Mouse (Mus musculus): ENCODE measurements around the gene Rnf166.

Gene Rnf166

DNA sequence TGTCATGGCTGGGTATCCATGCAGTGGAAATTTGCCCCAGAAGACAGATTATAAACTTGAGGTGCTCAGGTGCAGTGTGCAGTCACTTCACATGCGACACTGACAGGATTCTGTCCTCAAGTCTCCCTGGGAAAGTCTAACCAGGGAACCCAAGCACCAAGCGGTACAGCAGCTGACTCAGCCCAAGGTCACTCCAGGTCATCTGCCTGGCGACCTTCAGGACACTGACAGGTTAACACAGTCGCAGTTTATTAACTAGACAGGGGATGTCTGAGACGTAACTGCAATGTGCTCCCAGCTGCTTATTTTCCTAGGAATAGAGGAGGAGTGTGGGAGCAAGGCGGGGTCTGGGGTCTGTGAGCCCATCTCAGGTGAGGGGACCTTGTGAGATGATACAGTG lies 6.5 kb downstream of the Rnf166 start:
- DNase-seq = no peak

DNA sequence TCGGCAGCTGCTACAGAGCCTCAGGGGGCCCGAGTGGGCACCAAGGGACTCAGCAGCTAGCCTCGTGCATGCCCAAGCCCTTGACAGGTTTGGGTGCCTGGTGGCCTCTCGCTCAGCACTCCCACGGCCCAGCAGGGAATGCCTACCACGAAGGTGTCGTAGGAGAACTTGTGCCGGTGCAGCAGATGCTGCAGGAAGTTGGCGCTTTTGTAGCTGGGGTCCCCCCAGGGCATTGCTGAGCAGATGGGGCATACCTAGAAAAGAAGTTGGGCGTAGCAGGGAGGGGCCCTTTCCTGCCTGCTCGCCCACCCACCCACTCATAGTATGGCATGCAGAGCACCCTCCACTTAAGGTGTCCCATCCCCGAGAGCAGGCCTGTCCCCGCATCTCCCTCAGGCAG lies 8.0 kb downstream of the Rnf166 start:
- DNase-seq = no peak

DNA sequence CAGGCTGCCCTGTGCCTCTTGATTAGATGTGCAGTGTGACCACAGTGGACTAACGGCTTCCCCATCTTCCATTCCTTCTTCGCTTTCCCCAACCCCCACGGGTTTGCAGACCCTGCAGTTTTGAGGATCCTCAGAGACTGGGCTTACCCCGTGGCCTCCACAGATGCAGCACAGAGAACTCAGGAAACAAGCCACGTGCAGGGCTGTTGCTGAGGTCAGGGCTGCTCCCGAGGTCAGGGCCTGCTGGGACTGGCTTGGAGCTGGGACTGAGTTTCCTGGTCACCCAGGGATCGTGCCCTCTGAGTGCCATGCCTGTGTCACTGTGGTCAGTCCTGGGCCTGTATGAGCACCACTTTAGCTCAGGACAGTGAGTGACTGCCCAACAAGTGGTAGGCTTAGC lies 10.9 kb downstream of the Rnf166 start:
- DNase-seq = no peak

DNA sequence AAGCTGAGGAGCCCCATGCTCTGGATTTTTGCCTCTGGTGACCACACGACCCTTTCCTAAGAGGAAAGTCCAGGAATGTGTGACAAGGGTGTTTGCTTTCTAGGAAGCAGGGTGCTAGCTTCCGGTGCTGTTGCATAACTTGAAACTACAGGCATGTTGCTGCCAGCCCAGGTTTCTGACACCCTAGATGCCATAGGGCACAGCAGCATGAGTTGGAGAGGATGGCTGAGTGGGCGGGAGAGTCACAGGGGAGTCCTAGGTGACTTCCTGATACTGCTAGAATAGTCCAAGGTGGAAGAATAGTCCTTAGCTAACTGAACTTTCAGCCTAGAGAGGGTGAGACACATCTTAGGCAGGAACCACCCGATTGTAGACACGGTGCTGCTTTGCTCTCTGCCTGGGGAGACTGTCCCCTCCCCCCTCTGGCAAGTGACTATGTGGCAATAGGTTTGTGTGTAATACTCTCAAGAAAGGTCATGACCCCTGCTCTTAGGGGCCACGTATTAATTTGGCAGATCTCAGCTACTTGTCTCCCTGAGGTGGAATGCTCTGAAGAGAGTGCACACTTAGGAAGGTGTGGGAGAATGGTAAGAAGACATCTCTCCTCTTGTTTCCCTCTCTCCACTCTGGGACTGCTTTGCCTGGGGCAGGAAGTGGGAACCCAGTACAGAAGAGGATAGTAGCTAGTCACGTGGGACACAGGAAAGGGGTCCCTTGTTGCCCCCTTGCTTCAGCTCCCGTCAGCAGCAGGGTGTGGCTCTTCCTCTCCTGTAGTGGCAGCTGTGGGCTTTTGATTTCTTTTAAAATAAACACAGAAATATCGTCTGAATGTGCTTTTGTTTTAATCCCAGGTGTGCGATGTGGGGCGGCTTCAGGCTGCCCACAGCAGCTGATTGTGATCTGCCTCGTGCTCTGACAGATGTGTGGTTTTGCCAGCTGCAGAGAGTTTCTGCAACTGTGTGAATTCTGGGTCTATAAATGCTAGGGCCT lies 11.9 kb downstream of the Rnf166 start:
- no peak for DNase-seq

DNA sequence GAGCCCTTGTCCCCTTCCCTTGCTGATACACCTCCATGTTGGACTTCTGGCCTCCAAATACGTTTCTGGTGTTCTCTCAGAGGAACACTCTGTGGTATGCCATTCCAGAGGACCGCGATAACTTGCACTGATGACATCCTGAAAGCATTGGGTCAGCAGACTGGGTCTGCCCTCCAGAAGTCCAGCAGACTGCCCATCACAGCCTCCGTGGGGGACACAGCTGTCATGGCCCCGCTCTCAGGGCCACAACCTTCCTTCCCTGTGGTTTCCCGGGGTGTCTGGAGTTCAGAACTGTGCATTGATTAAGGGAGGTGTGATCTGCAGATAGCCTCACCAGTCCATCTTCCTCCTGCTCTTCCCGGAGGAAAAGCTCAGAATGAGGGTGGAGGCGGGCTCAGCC lies 13.4 kb downstream of the Rnf166 start:
- DNase-seq = no peak

DNA sequence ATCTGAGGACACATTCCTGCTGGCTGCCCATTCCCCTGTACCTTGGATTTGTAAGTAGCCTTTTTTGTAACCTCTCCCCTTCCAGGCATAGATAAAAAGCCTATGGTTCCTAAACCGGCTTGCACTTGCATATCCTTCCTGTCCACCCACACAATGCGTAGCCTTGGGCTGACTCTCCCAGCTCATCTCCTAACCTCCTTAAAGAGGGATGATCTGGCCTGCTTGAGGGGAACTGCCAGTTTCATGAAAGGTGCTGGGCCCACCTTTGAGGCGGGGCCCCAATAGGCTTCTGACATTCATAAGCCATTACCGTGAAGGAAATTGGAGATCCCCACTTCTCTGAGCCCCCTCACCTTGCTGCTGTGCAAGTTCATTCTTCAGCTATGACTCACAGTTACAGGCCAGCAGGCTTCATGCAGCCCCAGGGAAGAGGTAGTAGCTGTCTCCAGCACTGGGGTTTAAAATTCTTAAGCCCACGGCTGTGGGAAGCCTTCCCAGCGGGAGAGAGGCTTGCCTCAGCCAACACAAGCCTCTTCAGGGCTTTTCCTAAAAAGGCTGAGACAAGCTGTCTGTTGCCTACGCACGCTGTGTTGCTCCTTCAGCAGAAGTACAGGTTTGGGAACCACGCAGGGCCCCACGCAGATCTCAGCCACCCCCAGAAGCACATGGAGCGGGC lies 14.3 kb downstream of the Rnf166 start:
- no peak for DNase-seq

DNA sequence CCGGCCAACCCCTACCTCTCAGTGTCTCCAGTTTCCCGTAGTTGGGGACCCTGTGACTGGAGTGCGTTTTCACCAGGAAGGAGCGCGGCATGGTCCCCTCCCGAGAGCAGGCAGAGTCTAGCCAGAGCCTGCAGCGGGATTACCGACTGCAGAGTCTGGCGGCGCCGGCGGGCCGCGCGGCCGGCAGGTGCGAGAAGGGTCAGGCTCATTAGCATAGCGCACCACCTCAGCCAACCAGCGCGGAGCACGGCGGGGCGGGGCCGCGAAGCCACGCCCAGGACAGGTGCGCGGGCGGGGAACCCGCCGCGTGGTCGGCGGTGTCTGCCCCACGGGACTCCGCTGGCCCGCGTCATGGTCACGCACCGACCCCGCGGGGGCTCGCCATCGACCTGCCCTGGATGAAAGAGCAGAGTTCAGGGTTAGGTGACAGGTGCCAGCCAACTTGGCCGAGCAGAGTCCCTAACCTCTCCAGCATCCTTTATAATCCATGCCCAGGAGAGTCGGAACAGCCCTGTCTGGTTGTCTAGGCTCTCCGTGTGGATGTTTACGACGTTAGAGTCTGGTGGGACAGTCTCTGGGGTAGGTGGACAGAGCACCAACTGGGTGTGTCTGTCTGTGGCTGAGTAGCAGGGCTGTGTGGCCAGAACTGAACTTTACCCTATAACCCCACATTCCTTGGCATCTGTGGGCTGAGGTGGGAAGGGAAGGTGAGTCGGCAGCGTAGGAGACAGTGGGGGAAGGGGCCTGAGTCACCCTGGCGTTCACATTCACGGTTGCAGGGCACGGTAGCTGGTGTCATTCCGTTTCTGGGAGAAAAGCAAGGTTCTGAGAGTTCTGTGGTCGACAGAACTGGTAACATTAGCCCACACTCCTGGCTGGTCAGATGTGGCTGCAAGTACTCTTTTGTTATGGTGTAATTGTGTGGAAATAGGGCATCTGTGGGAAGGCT lies 15.1 kb downstream of the Rnf166 start, which contains the start of gene Snai3:
Gene Snai3 (minus strand): TSS at position 210 of the 949 bp plus-strand sequence.
- DNase-seq = peak; percentile 74 to 76

DNA sequence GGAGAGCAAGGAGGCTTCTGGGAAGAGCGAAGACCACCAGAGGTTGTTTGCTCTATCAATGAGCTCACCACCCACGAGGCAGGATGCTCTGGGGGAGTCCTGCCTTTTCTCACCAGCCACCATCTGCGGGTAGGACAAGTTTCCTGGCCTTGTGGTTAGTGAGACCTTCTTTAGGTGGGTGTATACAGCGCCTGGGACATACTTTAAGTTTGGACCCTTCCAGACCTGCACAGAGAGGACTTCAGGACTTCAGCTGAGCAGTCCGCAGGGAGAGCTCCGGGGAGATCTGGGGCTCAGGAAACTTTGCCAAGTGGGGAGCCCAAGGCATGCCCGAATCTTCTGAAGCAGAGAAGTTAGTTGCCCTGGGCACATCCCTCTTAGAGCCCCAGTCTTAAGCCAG lies 15.9 kb downstream of the Rnf166 start:
- DNase-seq = no peak

DNA sequence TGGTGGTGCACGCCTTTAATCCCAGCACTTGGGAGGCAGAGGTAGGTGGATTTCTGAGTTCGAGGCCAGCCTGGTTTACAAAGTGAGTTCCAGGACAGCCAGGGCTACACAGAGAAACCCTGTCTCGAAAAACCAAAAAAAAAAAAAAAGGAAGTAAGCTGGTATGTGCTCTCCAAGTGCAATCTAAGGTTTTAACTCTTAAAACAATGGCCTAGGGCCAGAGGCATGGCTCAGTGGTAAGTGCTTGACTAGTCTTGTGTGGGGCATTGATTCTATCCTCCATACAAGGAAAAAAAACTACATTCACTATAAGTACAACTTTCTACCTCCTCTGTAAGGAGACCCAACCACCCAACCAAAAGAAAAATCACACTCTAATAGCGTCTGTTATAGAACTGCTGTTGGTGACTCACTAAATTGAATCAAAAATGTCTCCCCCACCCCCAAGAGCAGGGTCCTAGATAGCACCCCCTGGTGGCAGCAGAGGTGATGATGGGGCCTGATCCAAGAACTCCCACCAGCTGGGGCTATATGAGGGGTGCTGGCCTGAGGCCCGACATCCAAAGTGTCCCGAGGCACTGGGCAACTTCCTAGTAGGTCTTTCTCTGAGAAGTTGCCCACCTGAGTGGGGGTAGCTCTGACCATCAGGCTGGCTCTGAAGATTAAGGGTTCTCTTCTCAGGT lies 16.5 kb downstream of the Rnf166 start:
- DNase-seq = no peak

DNA sequence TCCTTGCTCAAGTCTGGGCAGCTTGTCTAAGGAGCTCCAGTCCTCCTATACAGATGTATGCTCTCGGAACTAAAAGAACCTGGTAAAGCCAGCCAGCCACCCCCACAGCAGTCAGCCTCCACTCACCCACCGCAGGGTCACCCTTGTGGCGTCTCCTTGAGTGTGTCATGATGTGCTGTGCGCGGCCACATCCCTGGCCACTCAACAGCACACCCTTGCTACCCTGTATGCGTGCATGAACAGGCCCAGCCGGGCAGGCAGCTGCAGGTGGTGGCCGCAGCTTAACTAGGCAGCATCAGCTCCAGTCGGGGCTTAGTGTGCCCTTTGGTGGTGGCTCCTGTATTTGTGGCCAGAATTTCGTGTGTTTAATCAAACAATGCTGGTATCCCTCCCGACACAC lies 18.7 kb downstream of the Rnf166 start:
- DNase-seq = no peak

DNA sequence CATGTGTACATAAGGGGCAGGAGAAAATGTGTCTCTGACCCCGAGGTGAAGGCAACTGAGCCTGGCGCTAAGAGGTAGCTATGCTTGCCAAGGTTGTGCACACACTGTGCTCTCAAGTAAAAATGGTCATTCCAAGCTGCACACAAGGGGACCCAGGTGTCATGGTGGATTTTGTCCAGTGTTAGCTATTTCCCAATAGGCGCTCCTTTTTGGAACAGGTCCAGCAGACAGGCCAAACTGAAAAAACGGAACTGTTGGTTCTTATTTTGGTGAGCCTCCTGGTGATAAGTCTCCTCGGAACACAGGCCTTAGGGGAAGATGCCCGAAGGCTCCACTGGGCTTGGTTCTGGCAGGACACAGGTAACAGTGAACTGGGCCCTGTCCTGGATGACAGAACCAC lies 21.5 kb downstream of the Rnf166 start:
- DNase-seq = no peak

DNA sequence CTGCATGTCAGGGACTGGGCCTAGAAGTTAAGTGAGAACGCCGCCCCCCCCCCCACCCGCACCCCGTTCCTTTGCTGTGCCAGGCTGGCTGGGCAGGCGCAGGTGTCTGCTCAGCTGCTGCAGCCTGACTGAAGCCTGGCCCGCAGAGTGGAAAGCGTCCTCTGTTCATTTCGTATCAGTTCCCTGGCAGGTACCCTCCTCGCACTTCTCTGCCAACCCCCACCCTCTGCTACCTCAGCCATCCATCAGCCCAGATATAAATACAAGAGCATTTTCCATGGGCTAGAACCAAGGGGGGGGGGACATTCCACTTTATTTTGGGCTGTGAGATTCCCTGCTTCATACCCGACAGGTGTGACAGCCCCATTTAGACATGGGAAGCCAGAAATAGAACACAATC lies 23.7 kb downstream of the Rnf166 start:
- DNase-seq = no peak

DNA sequence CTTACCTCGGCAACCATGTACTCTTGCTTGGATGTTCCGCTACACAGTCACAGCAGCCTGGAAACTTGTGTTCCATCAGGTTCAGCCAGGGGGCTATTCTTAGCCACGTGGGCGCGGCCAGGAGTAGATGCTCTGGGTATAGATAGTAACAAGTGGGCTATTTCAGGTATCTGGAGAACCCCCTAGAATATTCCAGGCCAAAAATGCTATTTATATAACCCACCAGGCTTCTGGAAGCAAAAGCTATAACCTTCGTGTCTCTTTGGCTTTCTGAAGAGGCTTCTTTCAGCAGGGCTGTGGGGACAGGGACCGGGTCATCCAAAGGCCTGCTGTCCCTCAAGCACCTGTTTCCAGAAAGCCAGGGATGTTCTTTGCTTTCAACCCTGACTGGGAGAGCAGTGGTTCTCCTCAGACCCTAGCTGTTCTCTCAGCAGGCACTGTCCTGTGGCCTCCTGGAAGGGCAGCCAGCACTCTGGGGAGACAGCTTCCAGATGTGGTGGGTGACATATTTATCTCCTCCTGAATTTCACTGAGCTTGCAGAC lies 24.6 kb downstream of the Rnf166 start:
- DNase-seq = no peak

DNA sequence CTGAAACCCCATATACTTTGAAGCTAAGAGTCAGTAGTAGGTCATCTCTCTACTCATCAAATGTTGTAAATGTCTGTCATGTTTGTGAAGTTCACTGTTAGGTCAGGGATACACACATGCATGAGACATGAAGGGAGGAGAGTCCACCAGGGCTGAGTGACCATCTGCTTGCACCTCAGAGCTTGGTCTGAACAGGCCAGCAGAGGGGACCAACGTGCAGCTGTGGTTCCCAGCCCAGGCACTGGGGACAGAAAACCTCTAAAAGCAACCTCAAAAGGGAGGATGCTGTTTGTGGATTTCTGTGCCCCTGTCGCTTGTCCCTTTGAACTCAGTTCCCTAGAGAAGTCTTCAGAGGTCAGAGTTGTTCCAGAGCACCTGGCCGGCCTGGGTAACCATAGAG lies 30.7 kb downstream of the Rnf166 start:
- no peak for DNase-seq

DNA sequence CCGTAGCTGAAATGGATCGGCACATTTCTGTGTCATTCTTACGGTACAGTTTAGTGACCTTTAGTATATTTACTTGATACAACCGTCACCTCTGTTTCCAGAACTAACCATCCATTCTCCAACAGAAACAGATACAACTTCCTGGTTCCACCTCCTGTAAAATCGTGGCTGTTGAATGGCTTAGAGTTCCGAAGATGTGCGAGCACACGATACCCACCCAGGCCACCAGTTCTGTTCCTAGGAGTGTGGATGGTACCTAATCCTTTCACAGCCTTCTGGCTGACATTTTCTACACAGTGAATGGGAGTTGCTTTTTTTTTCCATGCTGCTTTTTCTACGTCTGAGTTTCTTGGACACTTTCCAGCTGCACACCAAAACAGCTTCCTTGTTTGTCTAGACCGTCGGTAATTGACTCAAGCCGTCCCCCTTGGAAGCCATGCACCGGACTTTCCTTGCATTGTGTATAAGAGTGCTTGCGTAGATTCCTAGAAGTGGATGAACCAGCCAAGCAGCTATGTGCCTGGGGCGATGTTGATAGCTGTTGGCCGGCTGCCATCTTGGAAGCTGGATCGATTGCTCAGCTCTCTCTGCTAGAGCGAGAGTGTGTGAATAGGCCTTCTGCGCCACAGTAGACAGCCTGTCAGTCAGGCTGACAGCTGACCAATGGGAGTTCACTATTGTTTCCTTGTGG lies 31.7 kb downstream of the Rnf166 start:
- DNase-seq = peak; percentile 74 to 77

DNA sequence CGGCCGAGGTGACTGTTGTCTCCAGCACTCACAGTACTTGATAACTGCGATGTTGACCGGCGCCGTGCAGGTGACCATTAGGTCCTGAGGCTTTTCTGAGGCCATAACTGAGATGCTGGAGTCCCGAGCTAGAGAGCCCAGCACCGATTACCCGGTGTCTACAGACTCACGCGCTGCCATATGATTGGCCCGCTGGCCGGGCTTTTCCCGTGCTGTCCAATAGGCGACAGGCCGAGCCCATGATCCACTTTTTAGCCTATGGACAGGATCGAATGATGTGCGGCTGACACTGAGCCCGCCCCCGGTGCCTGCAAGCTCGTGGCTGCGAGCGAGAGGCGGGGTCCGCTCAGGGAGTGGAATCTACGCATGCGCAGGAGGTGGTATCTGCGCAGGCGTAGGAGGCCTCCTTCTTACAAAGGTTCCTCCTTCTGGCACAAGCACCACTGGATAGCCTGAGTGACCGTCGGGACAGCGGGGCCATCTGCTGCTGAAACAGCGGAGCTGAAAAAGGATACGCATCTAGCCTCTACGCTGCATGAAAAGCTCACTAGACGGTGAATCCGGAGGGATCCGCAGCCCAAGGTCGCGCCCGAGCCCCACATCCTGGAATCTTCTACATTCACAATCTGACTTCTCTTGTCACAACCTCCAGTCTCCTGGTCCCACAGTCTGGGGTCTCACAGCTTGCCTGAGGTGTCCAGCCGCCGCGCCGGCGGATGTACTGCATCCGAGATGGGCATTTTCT lies 32.4 kb downstream of the Rnf166 start, which contains the start of gene Mvd:
Gene Mvd (minus strand): TSS at position 161 of the 745 bp plus-strand sequence.
- peak; percentile 99 to 100 for DNase-seq

DNA sequence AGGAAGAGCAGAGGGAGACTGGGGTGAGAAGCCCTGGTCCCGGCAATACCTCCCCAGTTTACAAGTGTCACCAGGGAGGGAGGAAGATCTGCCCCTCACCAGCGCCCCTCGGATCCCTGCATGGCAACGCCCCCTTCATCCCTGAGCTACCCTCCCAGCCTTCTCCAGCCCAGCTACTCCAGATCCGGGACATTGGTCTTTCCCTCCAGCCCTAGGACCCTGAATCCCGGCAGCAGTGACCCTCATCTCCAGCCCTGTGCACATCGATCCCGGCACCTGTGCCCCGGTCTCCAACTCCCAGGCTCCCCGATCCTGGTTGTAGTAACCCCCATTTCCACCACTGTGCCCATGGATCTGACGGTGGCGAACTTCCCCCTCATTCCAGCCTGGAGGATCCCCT lies 33.1 kb downstream of the Rnf166 start:
- DNase-seq = no peak

DNA sequence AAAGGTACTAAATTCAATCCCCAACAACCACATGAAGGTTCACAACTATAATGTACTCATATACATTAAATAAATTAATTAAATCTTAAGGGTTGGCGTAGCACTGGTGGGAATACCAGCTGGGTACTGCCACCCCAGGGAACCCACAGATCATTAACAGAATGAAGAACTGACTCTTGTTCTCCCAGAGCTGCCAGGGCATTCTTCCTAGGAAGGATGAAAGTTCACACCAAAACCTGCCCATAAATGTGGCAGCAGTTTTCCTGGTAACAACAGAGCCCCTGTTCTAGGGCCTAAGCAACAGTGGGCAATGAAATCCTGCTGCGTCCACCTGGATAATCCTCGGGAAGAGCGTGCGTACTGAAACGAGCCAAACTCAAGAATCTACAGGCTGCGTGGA lies 33.5 kb downstream of the Rnf166 start:
- no peak for DNase-seq

DNA sequence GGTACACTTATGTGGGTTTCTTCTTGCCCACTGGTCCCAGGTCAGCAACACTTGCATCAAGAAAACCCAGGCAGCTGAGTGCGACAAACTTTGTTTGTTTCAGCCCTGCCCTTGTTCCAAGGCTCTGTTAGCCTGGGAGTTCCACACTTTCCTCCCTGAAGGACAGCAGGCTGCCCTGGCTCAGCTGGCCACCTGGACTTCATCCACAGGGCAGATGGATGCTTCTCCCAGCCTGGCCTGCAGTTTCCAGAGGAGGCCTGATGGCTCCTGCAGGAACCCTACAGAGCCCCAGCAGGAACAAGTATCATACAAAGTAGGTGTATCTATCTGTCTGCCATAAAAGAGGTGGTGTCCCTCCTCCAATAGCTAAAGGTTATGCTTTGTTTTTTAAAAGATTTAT lies 34.5 kb downstream of the Rnf166 start:
- peak in 1 of 2 experiments; percentile 45 for DNase-seq

DNA sequence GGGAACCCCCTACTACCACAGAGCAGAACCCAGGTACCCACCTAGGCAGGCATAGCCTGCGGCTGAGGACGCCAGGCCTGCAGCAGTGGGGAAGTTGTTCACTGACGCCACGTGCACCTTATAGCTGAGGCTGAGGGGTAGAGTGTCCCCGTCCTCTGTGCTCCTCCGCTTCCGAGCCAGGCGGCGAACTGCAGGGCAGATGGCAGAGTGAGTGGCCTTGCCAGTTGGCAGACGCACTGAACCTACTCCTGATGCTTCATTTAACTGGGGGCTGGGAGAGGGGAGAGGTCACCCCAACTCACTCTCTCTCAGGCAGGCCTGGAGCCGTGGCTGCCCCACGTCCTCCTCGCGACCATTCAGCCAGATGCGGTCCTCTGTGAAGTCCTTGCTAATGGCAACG lies 36.5 kb downstream of the Rnf166 start:
- peak; percentile 77 to 81 for DNase-seq

All from cerebellum, adult 18-20 months (tissue).